Mouse (Mus musculus) MN1 (cell line): ENCODE measurements at regions not wholly inside any gene's neighbourhood (a gene's known extent, or its start where the extent isn't known, plus 50 kb on each side); places are given as distances from the start of the nearest gene placed in this dataset.
A peak's percentile ranks its signal among the peaks of the same experiment; 100 is the strongest.

Source experiments
- DNase-seq: peaks from one replicate; pipeline ENCODE4 v3.0.0-alpha.2; 2016; ENCODE audit warnings: low spot score

- no peak for DNase-seq
These were observed 154.6 kb upstream of the Mvb12b start for GRCm38 (mm10) chr2:34042336-34042735.

GRCm38 (mm10) chr2:34038982-34039381 is 151.2 kb upstream of the Mvb12b start:
- DNase-seq: no peak

GRCm38 (mm10) chr2:34033212-34033611 is 145.5 kb upstream of the Mvb12b start:
- no peak for DNase-seq

- peak; percentile 18 for DNase-seq
These were observed 143.7 kb upstream of the Mvb12b start for GRCm38 (mm10) chr2:34031421-34031820.

- DNase-seq: peak; percentile 31
These were observed 143.3 kb upstream of the Mvb12b start for GRCm38 (mm10) chr2:34031001-34031412.

- DNase-seq: peak; percentile 83
These were observed 139.7 kb upstream of the Mvb12b start for GRCm38 (mm10) chr2:34027445-34027844.

GRCm38 (mm10) chr2:34026566-34027360 is 139.0 kb upstream of the Mvb12b start:
- peak; percentile 82 for DNase-seq

GRCm38 (mm10) chr2:34025715-34026360 is 138.1 kb upstream of the Mvb12b start:
- peak; percentile 78 for DNase-seq

GRCm38 (mm10) chr2:34017142-34017453 is 129.4 kb upstream of the Mvb12b start:
- no peak for DNase-seq

- no peak for DNase-seq
These were observed 128.8 kb upstream of the Mvb12b start for GRCm38 (mm10) chr2:34016350-34017141.

GRCm38 (mm10) chr2:34015640-34015995 is 127.9 kb upstream of the Mvb12b start:
- DNase-seq: no peak

- no peak for DNase-seq
These were observed 127.3 kb upstream of the Mvb12b start for GRCm38 (mm10) chr2:34014868-34015639.

GRCm38 (mm10) chr2:34010166-34010565 is 122.4 kb upstream of the Mvb12b start:
- DNase-seq: no peak

- DNase-seq: no peak
These were observed 120.2 kb upstream of the Mvb12b start for GRCm38 (mm10) chr2:34007916-34008315.

- DNase-seq: no peak
These were observed 109.4 kb upstream of the Mvb12b start for GRCm38 (mm10) chr2:33997106-33997505.

GRCm38 (mm10) chr2:33996331-33996730 is 108.6 kb upstream of the Mvb12b start:
- no peak for DNase-seq

GRCm38 (mm10) chr2:33991299-33991698 is 103.6 kb upstream of the Mvb12b start:
- DNase-seq: no peak

- DNase-seq: no peak
These were observed 103.0 kb upstream of the Mvb12b start for GRCm38 (mm10) chr2:33990711-33991110.

- no peak for DNase-seq
These were observed 102.0 kb upstream of the Mvb12b start for GRCm38 (mm10) chr2:33989555-33990370.

- no peak for DNase-seq
These were observed 98.7 kb upstream of the Mvb12b start for GRCm38 (mm10) chr2:33986420-33986819.

GRCm38 (mm10) chr2:33985316-33985715 is 97.6 kb upstream of the Mvb12b start:
- DNase-seq: peak; percentile 21
